Mouse (Mus musculus) c-Kit-positive CD71-positive TER-119-negative erythroid progenitor cells, embryonic 14.5 days (primary cell): ENCODE results near the gene Ubac1.
A peak's percentile ranks its signal among the peaks of the same experiment; 100 is the strongest.

ENCODE experiments used
- DNase-seq: peaks from one replicate; pipeline ENCODE4 v3.0.0-alpha.2; 2013; ENCODE audit warnings: low read depth

Ubac1 gene

DNA sequence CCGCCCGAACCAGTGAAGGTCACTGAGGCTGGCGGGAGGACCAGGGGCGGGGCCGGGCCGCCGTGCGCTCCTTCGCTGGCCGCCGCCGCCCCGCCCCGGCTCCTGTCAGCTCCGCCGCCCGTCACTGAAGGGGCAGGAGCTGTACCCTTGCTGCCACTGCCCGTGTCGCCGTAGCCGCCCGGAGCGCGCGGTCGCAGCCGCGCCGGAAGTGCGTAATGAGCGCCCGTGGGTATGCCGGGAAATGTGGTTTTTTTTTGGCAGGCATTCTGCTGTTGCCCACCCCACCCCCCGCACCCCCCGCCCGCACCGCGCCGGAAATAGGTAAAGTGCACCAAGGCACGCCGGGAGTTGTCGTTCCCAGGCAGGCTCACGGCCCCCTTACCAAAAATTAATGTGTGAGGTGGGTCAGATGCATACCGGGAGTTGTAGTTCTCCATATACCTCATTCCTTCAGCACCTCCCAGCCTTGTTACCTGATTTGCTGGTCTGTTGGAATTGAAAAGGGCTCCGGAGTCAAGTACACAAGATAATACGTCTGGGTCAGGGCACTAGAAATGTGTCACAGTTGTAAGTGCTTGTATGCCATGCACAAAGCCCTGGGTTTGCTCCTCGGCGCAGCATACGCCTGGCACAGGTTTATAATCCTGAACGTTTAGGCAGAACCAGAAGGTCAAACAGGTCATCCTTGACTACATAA, at the start of gene Ubac1:
TSS of gene Ubac1 (minus strand) at position 187 of the 697 bp plus-strand sequence.
- DNase-seq = peak; percentile 74

DNA sequence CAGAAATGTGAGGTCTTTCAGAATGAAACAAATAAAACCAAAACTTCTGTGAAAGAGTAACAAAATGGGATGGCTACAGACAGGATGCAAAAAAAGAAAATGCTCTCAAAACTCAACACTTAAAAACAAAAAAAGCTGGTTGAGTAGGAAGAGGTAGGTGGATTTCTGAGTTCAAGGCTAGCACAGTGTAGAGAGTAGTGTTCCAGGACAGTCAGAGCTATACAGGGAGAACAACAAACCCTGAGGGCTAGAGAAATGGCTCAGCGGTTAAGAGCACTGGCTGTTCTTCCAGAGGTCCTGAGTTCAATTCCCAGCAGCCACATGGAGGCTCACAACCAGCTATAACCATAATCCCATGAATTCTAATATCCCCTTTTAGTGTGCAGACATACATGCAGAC, 47.0 kb upstream of the Ubac1 start:
- DNase-seq = no peak

DNA sequence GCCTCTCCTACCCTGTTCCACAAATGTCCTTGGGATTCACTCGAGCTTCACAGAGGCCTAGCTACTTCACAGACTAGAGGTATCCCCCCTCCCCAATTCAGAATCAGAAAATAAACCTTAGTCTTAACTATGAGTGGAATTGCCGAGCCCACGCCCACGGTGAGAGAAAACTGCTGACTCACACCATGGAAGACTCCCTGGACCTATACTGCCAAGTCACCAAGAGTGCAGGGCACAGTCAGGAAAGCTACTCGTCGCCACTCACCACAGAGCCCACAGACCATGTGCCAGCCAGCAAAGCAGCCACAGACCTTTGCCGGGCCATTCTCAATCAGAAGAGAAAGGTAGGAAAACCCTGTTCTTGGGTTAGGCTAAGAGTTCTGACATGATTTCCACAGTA, 46.6 kb upstream of the Ubac1 start:
- DNase-seq = no peak

DNA sequence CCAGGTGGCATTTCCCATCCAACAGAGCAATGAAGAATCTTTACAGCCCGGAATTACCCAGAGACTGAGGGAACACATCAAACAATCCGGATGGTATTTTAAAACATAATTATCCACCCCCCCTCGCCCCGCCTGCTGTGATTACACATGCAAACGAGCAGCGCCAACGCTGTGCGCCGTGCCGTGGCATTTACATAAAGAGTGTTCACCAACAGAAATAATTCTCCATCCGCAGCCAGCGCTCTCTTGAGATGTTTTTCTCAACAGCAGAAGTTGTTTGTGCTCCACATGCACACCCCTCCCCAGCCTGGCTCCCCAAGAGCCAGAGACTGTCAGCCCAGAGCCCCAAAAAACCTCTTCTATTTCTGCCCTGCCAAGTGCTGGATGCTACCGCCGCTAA, 45.0 kb upstream of the Ubac1 start:
- no peak for DNase-seq

DNA sequence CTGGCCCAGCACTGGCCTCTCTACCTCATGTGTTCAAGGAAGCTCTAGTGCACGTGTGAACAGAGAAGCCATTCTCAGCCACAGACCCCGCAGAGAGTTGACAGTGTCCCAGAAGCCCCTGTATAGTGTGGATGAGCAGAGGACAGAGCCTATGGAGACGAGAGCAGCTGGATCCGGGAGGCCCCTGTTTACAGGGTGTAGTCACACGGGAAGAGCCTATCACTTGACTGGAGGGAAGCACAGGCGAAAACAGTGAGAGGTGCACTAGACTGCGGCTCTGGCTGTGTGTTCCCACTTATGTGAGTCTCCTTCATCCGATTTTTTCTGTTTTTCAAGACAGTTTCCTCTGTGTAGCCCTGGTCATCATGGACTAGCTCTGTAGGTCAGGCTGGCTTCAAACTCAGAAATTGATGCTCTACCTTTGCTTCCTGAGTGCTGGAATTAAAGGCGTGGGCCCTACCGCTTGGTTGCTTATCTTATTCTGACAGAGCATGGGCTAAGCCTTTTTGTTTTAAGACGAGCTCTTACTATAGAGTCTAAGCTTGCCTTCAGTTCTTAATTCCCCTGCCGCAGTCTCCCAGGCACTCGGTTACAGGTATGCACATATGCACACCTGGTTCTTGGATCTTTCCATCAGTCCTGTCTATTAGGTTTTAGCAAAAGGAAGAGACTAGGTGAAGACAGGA, 41.3 kb upstream of the Ubac1 start:
- no peak for DNase-seq

DNA sequence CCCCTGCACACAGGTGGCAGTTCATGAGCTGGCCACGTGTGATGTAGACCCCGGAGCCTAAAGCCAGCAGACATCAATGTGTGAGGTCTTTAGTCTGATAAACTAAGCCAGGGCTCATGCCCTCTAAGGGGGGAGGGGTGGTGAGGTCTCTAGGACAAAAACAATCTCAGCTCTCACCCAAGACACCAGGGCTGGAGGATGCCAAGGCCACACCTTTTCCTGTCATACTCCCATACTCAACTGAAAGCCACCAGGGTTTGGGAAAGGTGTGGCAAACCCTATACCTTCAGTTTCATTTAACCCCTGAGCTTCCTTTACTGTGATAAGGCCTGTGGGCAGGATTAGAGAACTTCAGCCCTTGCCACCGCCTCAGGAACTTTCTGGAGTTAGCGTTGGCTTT, 40.7 kb upstream of the Ubac1 start:
- no peak for DNase-seq

DNA sequence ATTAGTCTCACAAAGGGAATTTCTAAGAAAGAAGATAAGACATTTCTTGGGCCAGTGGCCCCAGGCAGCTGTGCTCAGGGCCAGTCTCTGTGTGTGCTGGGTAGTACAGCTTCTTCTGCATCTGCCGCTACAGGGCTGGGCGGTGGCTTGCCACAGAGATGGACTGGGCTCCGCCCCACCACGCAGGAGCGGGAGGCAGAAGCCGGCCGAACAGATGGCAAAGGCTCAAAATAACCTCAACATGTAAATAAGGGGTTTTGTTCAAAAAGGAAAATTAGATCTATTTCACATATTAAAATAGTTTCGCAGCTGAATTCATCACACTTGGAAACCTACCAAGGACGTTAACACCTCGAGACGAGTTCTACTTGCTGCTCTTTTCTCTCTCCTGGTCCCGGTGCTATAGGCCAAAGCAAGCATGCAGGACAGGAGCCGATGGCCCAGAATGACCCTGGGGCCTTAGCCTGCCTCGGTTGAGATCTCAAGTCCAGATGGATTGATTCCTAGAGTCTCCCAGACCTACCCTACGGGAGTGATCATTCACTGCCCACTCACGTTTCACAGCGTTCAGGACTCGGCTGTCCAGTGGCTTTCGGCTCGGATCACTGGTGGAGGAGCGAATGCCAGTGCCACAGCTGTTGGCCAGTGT, 39.6 kb upstream of the Ubac1 start:
- DNase-seq = no peak

DNA sequence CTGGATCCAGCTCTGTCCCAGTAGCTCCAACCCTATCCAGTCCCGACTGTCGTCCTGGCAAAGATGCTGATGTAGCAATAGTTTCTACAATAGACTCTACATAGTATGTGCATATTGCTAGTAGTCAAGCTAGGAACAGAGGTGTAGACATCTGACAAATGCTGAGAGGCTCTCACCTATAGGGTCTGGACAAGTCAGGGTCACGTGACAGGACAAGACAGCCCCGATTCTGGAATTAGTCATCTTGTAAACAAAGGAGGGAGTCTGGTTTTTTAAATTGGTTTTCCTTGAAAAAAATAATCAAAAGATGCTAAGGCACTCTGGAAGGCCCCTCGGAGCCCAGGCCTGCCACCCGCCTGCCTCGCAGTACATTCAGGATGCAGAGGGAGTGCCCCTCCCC, 35.5 kb upstream of the Ubac1 start:
- DNase-seq = no peak

DNA sequence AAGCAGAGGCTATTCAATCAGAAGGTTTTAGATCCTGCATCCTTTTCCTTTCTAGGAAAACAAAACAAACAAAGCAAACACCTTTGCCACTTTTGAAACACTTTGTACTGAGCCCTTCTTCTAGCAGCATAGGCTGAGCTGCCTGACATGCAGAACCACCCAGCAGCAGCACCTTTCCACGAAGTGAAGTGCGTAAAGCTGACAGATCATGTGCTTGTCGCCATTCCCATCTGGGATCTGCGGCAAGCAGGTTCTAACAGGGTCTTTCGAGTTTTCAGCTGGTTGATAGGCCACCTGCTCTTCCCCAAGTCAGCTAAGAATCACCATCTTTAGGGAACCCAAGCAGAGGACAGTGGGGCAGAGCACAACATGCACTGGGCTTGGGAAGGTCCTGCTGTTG, 34.7 kb upstream of the Ubac1 start:
- DNase-seq = no peak

DNA sequence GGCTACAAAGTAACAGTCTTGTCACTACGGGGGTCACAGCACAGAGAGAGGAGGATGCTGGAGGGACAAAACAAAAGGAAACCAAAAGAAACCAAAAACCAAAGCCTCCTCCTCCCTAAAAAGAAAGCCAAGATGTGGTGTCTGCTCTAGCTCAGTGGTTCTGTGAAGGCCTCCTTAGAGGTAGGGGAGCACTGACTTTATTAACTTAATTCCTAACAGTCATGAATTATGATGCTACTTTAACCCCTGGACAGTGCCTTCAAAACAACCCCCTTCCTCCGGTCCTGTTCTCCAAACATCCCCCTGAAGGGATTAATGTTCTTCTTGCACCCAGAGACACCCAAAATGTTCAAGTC, 34.2 kb upstream of the Ubac1 start:
- no peak for DNase-seq

DNA sequence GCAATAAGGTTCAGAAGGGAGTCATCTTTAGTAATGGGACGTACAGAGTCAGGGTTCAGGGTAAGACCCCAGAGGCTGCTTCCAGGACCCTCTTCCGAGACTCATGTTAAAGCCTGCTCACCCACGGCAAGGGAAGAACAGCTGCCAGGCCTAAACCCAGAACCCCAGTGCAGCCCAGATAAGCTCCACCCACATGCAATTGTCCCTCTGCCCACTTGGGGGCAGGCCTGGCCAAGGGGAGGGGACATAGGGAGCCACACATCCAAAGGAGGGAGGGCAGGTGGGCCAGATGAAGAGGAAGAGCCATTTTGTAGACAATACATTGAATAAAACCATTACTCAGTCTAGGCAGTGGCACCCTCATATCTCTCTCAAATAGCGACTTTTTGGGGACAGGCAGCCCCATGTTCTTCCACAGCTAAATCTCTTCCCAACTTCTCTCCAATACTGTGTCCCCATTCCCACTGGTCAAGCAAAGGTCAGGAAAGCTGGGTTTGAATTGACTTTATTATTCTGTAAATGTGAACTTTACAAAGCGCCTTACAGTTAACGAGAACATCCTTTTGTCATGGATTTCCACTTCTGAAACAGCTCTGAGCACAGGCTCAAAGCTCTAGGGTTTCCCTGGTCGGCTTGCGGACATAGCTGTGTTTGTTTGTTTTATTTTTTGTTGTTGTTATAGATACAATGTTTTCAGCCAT, 33.6 kb upstream of the Ubac1 start:
- peak; percentile 74 for DNase-seq

DNA sequence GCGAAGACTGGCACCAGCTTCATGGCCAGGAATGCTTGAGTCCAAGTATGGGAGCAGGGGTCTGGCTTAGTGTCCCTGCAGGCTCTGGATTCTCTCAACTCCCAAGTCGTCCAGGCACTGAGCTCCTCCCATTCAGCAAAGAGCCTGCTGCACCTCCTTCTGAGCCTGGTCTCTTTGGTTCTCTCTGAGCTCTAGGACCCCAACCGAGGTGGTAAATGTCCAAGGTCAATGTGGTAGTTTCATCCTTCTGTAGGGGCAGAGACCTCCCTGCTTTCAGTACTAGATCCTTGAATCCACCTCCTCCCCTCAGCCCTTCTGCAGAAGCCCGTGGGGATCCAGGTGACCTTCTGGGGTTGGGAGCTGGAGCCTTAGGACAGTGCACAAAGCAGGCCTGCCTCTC, 31.3 kb upstream of the Ubac1 start:
- no peak for DNase-seq

DNA sequence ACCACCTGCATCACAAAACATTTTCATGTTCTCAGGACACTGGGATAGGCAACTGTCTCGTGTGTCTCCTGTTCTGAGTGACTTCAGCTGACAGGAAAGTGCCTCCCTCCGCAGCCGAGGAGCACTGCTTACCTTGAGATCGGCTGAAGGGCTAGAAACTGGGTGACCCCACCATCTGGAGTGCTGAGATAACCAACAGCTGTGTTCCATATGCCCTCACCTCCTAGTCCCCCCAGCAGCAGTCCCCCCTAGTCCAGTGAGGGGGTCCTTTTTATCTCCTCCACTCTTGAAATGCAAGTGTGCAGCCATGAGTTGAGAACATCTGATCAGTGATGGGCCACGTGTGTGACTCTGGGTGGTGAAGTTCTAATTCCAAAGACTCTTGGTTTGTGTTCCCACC, 27.3 kb upstream of the Ubac1 start:
- DNase-seq = no peak

DNA sequence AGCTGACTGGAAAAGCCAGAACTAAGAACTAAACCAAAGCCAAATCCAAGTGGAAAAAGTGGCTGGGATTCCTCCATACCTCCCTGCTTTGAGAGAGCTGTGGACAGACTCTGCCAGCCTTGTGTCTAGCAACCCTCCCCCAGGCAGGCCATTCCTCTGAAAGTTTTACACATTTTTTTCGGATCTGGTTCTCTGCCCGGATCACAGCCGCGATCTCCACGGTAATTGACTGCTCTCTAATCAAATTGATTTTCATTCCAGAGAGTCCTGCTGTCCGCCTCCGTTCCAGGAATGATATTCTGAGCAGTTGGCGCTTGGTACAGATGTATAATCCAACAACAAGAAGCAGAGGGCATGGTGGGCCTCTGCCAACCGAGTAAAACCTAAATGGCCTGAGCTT, 22.7 kb upstream of the Ubac1 start:
- no peak for DNase-seq

DNA sequence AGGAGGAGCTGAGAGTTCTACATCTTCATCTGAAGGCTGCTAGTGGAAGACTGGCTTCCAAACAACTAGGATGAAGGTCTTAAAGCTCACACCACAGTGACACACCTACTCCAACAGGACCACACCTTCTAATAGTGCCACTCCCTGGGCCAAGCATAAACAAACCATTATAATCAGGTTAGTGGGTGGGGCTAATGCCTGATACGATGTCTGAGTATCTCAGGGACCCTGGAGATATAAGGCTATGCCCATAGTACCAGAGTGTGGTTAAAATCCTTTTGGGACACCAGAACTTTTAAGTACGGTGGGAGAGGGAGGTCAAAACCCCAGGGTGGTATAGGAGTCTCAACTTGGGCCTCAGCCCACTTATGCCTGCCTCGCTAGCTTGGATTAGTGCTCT, 21.1 kb upstream of the Ubac1 start:
- DNase-seq = no peak

DNA sequence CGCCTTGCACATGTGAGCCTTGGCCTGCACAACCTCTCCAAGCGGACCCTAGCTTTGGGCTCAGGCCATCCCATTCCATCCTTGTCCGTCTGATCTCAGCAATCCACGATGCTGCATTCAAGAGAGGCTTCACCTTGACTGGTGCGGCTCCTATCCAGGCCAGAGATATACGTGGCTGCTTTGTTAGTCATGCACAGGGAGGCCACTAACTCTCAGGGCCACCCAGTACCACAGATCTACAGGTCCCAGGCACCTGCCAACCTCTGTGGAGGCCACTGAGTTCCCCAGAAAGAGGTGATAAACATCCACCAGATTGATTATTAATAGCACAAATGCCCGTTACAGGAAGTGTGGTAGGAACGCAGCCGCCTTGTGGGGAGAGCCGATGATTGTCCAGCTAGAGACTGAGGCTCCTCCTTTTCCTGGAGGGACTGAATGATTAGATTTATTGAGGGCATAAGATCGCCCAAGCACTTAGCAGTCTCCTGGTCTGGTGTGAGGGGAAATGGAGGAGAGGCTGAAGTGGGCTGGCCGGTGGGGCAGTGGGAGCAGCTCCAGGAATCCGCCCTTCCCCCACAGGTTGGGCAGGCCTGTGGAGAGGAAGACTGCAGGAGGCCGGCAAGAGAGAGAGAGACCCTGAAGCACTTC, 19.7 kb upstream of the Ubac1 start:
- no peak for DNase-seq

DNA sequence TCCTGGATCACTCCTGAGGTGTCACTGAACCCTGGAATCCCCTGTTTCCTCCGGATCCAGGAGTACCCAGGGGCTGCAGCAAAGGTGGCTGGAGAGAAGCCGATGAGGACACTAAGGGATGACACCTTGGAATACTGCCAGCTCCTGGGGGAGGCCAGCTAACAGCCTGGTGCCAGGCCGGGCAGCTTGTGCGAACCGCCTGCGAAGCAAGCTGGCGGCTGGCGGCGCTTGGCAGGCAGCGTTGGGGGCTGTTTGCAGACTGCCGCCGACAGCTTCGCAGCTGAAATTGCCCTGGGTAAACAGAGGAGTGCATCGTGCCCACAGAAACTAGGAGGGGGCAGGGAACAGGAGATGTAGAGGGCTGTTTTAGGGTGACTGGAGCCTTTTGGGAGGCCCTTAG, 18.4 kb upstream of the Ubac1 start:
- DNase-seq = no peak

DNA sequence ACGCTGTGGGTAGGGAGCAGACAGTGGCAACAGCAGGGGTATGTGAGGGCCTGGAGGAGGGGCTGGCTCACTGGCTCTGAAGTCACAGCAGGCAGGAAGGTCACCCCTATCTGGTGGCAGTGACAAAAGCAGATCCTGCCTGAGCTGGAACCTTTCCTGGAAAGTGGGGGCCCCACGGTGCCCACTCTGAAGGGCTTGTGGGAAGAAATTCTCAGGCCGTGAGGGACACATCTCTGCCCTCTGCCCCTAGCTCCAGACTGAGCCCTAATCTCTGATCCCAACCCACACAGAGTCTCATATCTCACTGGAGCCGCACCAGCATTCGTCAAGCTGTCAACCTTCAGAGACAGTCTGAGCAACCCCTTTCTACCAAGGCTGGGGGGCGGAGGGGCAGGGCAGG, 15.8 kb upstream of the Ubac1 start:
- no peak for DNase-seq

DNA sequence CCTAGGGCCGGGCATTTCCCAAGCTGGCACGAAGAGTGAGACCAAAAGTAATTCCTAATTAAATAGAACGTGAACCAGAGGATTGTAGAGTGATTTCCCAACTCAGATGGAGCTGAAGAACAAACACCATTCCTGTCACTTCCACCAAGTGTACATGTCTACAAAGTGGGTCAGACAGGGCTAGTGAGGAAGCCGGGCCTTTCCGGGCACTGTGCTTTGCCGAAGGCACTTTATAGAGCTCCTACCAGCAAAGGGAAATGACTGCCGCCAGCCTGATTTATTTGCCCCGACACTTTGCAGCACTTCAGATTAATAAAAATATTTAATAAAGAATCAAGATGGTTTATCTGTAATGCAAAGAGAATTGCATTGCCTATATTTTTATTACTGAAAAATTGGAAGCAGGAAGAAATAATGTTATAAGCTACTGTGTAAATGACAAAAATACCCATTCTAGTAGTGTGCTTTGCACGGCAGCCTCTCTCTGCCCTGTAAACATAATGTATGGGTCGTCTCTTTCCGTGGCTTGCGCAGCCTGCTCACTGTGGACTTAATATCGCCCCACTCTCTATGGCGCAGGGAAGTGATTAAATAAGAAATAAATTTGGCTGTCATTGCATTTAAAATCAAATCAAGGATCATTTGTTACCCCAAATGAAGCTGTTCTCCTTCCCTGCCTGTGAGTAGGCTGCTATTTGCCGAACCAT, 12.9 kb upstream of the Ubac1 start:
- DNase-seq = no peak

DNA sequence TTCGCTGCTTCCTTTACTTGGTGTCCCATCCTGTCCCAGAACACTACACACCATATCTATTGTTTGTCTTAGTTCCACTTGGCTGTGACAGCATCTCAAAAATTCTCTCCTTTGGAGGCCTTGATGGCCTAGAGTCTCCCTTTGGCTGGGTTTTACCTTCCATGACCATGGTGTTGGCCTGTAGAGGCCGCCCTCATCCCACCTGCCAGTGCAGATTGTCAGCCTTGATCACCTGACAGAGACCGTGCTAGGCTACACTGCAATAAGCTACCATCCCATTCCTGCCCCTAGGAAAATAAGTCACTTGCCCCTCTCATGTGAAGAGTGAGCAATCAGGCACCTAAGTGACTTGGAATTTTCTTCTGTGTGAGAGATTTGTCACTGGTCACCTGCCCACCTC, 8.7 kb upstream of the Ubac1 start:
- DNase-seq = no peak

DNA sequence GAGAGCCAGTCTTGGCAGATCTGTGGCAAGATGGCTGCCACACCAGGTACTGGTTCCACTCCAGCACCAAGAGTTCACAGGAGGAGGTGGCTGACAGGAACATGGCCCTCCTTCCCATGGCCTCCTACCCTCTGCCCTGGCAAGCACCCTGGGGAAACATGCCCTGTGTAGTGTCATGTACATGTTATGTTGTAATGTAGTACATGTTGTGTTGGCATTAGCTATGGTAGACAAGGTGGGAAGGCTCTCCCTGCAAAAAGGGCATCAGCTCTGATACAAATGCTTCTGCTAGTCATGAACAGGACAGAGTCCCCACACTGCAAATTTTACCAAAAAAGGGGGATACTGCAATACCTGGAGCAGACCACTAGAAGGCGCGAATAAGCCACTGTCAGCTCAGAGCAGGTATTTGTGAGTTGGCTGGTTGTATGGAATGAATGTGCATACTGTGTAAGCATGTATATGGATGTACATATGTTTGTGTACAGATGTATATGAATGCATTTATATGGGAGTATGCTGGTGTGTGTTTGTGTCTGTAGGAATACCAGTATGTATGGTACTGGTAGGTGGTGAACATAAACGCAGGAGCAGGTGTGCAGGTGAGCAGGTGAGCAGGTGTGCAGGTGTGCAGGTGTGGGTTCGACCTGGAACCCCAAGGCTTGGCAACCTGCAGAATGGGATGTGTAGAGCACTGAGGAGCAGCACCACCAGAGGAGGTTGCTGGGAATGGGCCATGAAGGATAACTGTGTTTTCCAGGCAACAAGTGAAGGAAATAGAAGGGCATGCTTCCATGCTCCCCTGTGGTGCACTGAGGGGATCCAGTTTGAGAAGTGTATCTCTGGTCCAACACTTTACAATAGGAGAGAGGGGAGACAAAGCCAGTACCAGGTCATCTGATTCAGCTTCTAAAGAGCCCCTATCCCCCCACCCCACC, 2.9 kb upstream of the Ubac1 start:
- no peak for DNase-seq
